Mouse (Mus musculus) kidney, postnatal 4 days (tissue): ENCODE data around the gene Erich4.
A peak's percentile ranks its signal among the peaks of the same experiment; 100 is the strongest.

Source experiments
- DNase-seq, 2 experiments: peaks; one replicate each; pipeline ENCODE4 v3.0.0; 2021; ENCODE audit warnings: mixed read lengths in 2 of 2

Gene Erich4

GRCm38 (mm10) chr7:25615706-25616011 lies at the start of gene Erich4:
Gene Erich4 (minus strand): TSS chr7:25615892.
- DNase-seq: peak; percentile 45 to 67

DNA sequence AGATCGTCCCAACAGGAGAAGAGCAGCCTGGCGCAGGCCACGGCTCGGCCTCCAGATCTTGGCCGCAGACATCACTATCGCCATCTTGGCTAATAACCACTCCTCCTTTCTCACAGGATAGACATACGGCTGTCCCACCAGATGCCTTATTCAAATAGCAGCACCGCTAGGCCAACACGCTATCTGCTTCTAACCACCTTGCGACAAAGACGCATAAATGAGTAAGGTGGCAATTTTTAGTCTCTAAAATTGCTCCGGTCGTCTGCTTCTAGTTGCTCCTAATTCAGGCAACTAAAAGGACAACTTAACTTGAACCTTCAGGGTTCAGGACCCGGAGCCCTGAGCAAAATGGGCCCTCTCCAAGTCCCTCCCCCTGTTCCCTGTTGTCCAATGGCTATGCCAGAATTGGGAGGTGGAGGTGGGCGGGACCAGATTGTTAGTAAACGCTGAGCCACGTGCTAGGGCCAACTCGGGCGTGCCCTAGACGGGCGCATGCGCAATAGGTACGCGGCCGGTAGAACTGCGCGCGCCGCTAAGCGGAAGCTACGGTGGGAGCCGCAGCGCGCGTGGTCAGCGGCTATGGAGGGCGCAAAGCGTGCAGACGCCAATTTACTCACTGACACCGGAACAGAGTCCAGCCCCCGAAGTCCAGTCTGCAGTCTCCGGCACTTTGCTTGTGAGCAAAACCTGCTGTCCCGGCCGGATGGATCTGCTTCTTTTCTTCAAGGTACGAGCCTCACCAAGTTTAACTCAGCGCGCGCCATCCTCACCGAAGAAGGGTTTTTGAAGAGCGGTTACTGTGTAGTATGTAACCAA lies 43.2 kb upstream of the Erich4 start, which contains the start of the genes Bckdha and Exosc5:
TSS of gene Bckdha (minus strand) at position 325 of the 816 bp plus-strand sequence.
TSS of gene Exosc5 (plus strand) at position 508 of the 816 bp plus-strand sequence.
- DNase-seq: peak; percentile 99 to 100

DNA sequence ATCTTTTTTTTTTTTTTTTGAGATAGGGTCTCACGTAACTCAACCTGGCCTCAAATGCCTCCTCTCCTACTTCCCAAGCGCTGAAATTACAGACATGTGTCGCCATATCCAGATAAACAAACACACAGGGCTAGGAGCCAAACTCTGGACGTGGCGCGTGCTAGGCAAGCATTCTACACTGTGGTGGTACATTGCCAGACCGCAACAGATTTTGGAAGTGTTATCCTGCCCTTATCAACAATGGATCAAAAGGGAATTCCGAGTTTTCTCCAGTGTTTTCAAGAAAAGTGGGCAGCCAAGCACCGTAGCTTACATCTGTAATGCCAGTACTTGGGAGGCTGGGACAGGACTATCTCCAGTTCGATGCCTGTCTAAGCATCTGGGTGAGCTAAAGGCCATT lies 42.1 kb upstream of the Erich4 start:
- no peak for DNase-seq

DNA sequence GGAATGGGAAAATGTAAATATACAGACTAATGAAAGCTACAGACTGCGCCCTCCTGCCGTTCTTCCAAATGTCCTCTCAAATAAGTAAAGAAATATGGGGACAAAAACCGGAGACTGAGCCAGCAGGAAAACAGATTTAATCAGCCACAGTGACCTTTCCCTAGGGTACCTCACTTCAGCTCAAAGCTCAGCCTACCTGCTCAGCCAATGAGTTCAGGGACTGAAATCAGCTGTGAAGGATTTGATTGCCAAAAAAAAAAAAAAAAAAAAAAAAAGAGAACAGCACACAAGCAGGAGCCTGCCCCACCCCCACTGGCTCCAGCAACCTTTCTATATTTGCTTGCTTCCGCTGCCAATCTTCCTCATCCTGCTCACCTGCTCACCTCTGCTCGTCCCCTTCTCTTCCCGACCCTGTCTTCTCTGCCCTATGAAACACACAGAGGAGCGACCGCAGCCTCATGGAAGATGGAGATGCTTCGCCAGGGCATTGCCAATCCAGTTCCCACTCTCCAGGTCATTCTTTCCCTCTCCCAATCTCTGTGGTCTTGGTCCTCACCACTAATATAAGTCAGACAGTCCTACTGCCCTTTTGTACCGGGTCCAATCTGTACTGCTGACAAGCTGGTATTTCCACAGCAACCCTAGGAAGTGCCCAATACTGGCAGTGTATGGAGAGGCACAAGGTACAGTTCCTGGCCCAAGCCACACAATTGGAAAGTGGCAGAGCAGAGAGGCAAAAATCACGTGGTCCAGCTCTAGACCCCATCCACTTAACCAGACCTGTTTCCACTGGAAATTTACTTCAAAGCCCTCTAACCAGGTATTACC lies 40.1 kb upstream of the Erich4 start:
- peak in 1 of 2 experiments; percentile 30 for DNase-seq

DNA sequence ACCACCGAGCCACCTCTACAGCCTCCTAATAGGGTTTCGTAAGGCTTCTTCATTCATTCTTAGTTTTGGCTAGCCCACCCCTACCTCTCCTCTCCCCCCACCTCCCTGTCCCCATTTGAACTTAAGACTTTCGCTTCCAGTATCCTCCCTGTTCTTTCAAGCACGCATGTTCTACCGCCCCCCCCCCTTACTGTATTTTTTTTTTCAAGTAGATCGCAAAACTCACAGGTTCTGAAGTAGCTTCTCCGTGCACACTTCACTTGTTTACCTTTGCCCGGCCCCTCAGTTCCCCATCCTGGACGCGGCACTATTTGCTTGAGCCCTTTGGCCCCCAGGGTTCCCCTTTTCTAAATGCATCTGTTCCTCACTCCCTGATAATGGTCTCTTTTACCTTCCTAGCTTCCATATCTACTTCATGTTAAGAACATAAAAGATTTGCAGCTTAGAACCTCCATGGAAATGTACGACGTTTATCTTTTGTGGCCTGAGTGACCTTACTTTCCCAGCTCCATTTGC lies 36.6 kb upstream of the Erich4 start:
- no peak for DNase-seq

- no peak for DNase-seq
These were observed 35.6 kb upstream of the Erich4 start for GRCm38 (mm10) chr7:25651281-25651680.

- DNase-seq: no peak
These were observed 34.1 kb upstream of the Erich4 start for GRCm38 (mm10) chr7:25649839-25650238.

DNA sequence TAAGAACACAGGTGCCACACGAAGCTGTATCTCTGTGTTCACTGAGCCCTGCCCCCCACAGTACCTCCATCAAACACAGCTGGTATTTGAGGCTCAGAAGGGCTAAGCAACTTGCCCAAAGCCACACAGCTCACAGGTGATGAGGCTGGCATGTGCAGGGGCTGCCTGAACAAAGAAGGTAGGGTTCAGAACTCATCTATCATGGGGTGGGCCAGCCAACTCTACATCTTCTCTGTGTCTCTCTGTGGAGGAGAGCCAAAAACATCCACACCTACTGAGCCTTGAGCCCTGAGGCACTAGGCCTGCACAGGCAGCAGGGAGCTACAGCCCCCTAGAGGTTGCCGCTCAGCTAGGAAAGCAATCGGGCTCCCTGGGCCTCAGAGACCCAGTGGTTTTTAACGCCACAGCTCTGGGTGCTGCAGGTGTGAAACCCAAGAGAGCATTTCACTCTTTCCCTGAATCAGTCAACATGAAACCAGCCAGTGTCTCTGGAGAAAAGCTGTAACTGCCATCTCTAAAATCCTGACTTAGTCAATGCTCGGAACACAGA lies 32.0 kb upstream of the Erich4 start:
- DNase-seq: no peak

GRCm38 (mm10) chr7:25645074-25645473 lies 29.4 kb upstream of the Erich4 start:
- DNase-seq: peak in 1 of 2 experiments; percentile 46

- DNase-seq: no peak
These were observed 28.9 kb upstream of the Erich4 start for GRCm38 (mm10) chr7:25644631-25645030.

GRCm38 (mm10) chr7:25644136-25644535 lies 28.4 kb upstream of the Erich4 start:
- no peak for DNase-seq

- no peak for DNase-seq
These were observed 24.1 kb upstream of the Erich4 start for GRCm38 (mm10) chr7:25639754-25640153.

GRCm38 (mm10) chr7:25637099-25637498 lies 21.4 kb upstream of the Erich4 start:
- no peak for DNase-seq

DNA sequence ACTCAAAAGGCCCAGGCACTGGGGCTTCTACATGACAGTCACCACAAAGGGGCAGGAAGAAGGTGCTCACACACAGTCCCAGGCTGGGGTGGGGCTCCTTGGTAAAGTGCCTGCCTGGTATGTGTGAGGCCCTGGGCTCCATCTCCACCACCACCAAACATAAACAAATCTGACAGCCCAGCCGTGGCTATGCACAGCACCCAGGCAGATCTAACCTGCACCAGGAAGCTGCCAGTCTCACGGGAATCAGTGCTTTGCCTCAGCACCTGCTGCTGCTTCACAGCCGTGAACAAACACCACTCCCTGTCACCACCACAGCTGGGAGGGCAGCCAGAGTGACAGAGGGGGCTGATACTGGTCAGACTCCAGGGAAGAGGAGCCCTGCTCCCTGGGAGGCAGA lies 20.7 kb upstream of the Erich4 start:
- no peak for DNase-seq

DNA sequence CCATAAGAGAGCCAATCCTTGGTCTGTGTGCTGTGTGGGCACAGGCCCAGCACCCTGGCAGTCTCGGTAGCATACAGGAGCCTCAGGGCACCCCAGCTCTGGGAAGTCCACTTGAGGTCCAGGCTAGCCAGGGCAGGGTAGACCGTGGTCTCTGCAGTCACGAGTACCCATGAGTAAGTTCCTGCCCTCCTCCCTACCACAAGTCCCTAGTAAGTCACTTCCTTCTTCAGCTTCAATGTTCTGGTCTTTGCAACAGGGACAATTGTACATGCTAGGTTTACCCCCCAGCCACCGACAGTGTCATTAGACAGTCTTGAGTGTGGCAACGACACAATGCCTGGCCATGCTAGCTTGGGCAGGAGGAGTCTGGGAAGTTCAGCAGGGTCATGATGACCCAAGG lies 17.0 kb upstream of the Erich4 start:
- no peak for DNase-seq

DNA sequence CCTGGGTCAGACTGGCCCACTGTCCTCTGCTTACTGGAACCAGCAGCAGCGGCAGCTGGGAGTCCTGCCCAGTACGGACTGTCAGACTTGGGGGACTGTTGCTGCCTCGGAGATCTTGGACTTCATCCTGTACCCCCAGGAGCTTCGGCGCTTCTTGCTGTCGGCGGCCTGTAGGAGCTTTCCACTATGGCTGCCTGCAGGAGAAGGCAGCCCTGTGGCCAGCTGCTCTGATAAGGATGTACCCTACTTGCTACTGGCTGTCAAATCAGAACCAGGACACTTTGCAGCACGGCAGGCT lies 12.6 kb upstream of the Erich4 start:
- peak; percentile 33 to 52 for DNase-seq

DNA sequence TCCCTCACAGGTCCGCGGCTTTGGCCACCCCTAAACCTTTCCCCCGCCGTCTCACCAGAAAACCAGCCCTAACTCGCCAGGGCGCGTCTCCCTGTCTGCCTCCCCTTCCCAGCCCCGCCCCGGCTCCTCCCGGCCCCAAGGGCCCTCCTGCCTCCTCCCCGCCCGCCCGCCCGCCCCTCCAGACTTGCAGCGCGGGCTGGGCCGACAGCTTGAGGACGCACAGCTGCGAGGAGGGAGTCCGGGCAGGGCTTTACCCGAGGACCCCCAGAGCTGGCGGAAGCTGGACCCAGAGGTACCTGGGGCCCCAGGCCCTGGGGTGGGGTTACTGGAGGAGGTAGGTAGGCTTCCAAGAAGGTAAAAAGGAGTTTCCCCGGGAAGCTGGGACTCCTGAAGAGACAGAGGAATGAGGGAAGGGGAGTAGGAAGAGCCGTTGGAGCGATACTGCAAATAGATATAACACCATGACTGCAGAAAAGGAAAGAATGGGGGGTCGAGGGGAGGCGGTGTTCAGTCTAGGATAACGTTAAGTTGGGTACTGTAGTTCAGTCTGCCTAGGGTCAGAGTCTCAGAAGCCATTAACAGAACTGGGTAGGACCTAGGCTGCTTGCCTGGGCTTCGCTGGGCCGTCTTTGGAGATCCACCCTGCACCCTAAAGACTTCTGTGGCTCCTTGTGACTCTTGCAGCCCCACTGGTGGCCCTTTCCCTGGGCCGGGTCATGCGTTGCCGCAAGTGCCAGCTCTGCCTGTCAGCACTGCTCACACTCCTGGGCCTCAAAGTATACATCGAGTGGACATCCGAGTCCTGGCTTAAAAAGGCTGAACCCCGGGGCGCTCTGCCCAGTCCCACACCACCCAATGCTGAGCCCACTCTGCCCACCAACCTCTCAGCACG lies 12.0 kb upstream of the Erich4 start:
- DNase-seq: peak; percentile 87 to 90

GRCm38 (mm10) chr7:25626509-25627430 lies 11.1 kb upstream of the Erich4 start, which contains the start of gene B3gnt8:
Gene B3gnt8 (plus strand): TSS chr7:25626654.
- DNase-seq: peak; percentile 51 to 67

- peak; percentile 65 to 67 for DNase-seq
These were observed 10.0 kb upstream of the Erich4 start for GRCm38 (mm10) chr7:25625594-25626250.

DNA sequence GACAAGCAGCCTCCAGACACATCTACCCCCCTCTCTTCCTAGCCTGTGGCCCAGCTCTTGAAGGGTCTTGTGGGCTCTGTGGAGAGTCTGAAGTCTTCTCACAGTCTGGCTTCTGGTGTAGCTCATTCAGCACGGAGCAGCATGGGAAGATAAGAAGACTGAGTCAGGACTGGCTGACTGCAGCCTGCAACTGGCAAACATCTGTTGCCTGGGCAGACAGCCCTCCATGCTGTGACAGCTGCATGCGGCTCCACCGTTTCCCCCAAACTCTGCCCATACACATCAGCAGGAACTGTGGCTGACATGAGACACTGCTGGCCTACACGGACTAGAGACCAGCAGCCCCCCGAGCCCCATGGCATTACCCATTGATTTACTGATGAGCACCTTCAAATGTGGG lies 9.2 kb upstream of the Erich4 start:
- no peak for DNase-seq
